Mouse (Mus musculus): Measurements from ENCODE around the gene Suco.
A peak's percentile ranks its signal among the peaks of the same experiment; 100 is the strongest.

- TF ChIP-seq CTCF (IDR thresholded peaks at IDR 0.05; ENCODE audit: low read depth) (no peak), EP300 (IDR thresholded peaks at IDR 0.05; ENCODE audit: low read depth) (peak; percentile 79)
Observed at GRCm38 (mm10) chr1:161792687-161792969, 83.9 kb downstream of the Suco start.
